23 mouse cellular contexts compared by ENCODE assay signal in genomic region chr3:52828473-52828872, GRCm38 (mm10).
DNase-seq lines count a peak whose midpoint lies in the region; ATAC-seq lines count a peak whose summit lies in the region.
"Had no signal": no experiment of that assay in that cellular context is flagged by ENCODE, and none has a peak within 500 bp of the region (broad histone marks: within the 10 kb centered on the region; RNA-seq: fewer than 3 reads in every experiment).

No protein-coding gene starts in this region.

- no peak overlapping the region for H3K4me2 ChIP-seq in hindbrain, embryonic 11.5 days (replicated peaks; ENCODE audit: low read depth, low read length)
- H3K4me2 ChIP-seq: embryonic facial prominence, embryonic 12.5 days; forebrain, embryonic 12.5 days had no signal

- no peak for ATAC-seq in CD4-positive, CD25-positive, alpha-beta regulatory T cell, adult 4 months
- ATAC-seq in common myeloid progenitor, adult 5-6 weeks (replicated peaks; ENCODE audit: low read depth, poor library complexity, severe bottlenecking), result 0 out of 2 replicates have a peak, but pooled peaks have one; percentile 22
- peak; percentile 59 for ATAC-seq in megakaryocyte-erythroid progenitor cell, adult 5-6 weeks (replicated peaks; ENCODE audit: low FRiP score, low TSS enrichment, poor library complexity, severe bottlenecking)
- ATAC-seq in hindbrain, embryonic 11.5 days (ENCODE audit: low FRiP score), result no peak
- ATAC-seq: activated CD4-positive, CD25-positive, alpha-beta regulatory T cell, adult 4 months; forebrain, embryonic 14.5 days; forebrain, embryonic 16.5 days; Patski had no signal

- no peaks in the 10 kb centered on the region for H3K9me3 ChIP-seq in hindbrain, embryonic 11.5 days (ENCODE audit: control insufficient read depth, low read length)
- H3K9me3 ChIP-seq: embryonic facial prominence, embryonic 10.5 days; embryonic facial prominence, embryonic 12.5 days; forebrain, embryonic 12.5 days had no signal

- no peaks in the 10 kb centered on the region for H3K27me3 ChIP-seq in hindbrain, embryonic 11.5 days (ENCODE audit: control insufficient read depth, insufficient read depth, low read length)
- H3K27me3 ChIP-seq: embryonic facial prominence, embryonic 12.5 days; forebrain, embryonic 12.5 days had no signal

- H3K9ac ChIP-seq in hindbrain, embryonic 11.5 days (ENCODE audit: low read depth, low read length), result no peak overlapping the region
- H3K9ac ChIP-seq: embryonic facial prominence, embryonic 12.5 days; forebrain, embryonic 12.5 days had no signal

- no peak overlapping the region for H3K4me3 ChIP-seq in hindbrain, embryonic 11.5 days (ENCODE audit: low read depth, low read length)
- H3K4me3 ChIP-seq: embryonic facial prominence, embryonic 10.5 days; embryonic facial prominence, embryonic 12.5 days; forebrain, embryonic 12.5 days had no signal

- no peaks in the 10 kb centered on the region for H3K36me3 ChIP-seq in hindbrain, embryonic 11.5 days (ENCODE audit: control insufficient read depth, insufficient read depth, low read length)
- H3K36me3 ChIP-seq: embryonic facial prominence, embryonic 10.5 days; embryonic facial prominence, embryonic 12.5 days; forebrain, embryonic 12.5 days; G1E had no signal

- peak; percentile 7 for DNase-seq in CD4-positive, CD25-positive, alpha-beta regulatory T cell, adult 2 months (ENCODE audit: low read depth, low spot score)
- no peak for DNase-seq in hindbrain, embryonic 11.5 days (ENCODE audit: low spot score)
- DNase-seq: adrenal gland, adult 2 months; adrenal gland, postnatal 10 days; adrenal gland, postnatal 25 days; B cell, adult 2 months; cerebellum, adult 11 months; cerebellum, adult 18-20 months; cerebellum, adult 8-10 months; cerebellum, adult 9-11 months; cerebellum, postnatal 14 days; cerebellum, postnatal 36 days had no signal

- 74% methylated on average over 4 of the region's 4 CpGs for WGBS in hindbrain, embryonic 11.5 days

- no peak overlapping the region for H3K27ac ChIP-seq in hindbrain, embryonic 11.5 days (ENCODE audit: low read depth, low read length)
- H3K27ac ChIP-seq: embryonic facial prominence, embryonic 10.5 days; embryonic facial prominence, embryonic 12.5 days; forebrain, embryonic 12.5 days had no signal

- no peaks in the 10 kb centered on the region for H3K4me1 ChIP-seq in hindbrain, embryonic 11.5 days (replicated peaks; ENCODE audit: control insufficient read depth, insufficient read depth, low read length)
- H3K4me1 ChIP-seq: embryonic facial prominence, embryonic 10.5 days; embryonic facial prominence, embryonic 12.5 days; forebrain, embryonic 12.5 days had no signal

Comparison
In these comparisons a context has a peak if more than half of its experiments do, and no peak if none do; other contexts are left out.
1. ATAC-seq: peak in common myeloid progenitor, adult 5-6 weeks (single experiment) and megakaryocyte-erythroid progenitor cell, adult 5-6 weeks (single experiment); none in CD4-positive, CD25-positive, alpha-beta regulatory T cell, adult 4 months (single experiment) and hindbrain, embryonic 11.5 days (single experiment).